Mouse (Mus musculus): Measurements from ENCODE around the gene Dock9.
A peak's percentile ranks its signal among the peaks of the same experiment; 100 is the strongest.
"Not testable (repeated sequence)": the region's sequence is repeated elsewhere in the genome, so short reads cannot be mapped to it uniquely, and the experiment has no call there.

Gene Dock9

GRCm38 (mm10) chr14:121734217-121734616, 63.4 kb downstream of the Dock9 start:
- DNase-seq = no peak

- DNase-seq = no peak
Observed at GRCm38 (mm10) chr14:121733694-121734093, 63.9 kb downstream of the Dock9 start.

- no peak for DNase-seq
Observed at GRCm38 (mm10) chr14:121732196-121732595, 65.4 kb downstream of the Dock9 start.

- DNase-seq = no peak
Observed at GRCm38 (mm10) chr14:121731688-121732168, 65.9 kb downstream of the Dock9 start.

DNA sequence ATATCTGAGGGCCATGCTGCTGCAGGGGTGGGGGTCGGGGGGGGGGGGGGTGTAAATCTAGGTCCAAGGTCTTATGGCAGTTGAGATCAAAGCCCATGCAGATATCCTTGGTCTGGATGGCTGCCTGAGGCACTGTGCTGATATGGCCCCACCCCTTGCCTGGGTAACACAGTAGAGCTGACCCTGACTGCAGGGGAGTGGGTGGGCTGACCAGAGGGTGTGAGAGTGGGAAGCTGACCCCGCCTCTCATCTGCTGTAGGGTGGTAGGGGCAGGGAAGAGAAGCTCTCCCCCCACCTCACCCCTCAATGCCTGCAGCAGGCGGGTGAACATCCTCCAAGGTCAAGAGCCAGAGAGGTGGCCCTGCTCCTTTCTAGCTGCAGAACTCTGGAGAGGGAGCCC, 66.7 kb downstream of the Dock9 start:
- no peak for DNase-seq

DNA sequence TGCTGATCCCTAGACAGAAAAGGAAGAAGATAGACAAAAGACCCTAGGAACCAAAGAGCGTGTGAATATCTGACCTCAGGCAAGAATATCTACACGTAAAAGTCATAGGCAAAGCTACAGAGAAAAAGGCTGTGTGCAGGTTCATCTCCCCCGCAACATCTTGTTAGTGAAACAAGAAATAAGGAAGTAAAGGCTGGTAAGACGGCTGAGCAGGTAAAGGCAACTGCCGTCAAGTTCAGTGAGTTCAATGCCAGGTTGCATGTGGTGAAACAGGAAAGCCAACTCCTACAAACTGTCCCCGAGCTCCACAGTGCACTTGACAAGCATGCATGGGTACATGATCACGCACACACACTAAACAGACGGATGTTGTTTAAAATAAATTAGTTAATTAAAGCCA, 69.6 kb downstream of the Dock9 start:
- DNase-seq = no peak

GRCm38 (mm10) chr14:121724501-121724900, 73.1 kb downstream of the Dock9 start:
- no peak for DNase-seq

DNA sequence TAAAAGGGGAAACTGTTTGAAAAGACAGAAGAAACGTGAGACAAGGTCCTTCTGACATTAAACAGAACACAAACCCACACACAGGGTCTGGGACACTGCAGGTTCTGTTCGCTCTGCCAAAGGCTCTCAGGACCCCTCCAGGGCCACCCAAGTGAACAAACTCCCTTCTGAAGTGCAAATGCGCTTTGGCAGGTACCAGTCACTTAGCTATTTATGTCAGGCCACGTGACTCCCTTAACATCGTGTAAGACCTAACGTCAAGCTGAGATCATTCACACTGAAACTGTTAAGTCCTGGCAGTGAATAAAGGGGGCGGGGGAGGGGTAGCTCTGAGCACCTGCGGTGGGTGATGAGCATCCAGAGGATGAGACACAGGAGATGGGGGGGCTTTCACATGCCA, 74.9 kb downstream of the Dock9 start:
- DNase-seq = no peak

- DNase-seq = peak; percentile 97
Observed at GRCm38 (mm10) chr14:121721431-121721830, 76.2 kb downstream of the Dock9 start.

GRCm38 (mm10) chr14:121719638-121720601, 77.7 kb downstream of the Dock9 start:
- peak; percentile 97 for DNase-seq

GRCm38 (mm10) chr14:121714799-121715198, 82.8 kb downstream of the Dock9 start:
- not testable (repeated sequence) for DNase-seq

GRCm38 (mm10) chr14:121714268-121714667, 83.4 kb downstream of the Dock9 start:
- DNase-seq = peak; percentile 91

- no peak for DNase-seq
Observed at GRCm38 (mm10) chr14:121713830-121714197, 83.8 kb downstream of the Dock9 start.

- DNase-seq = no peak
Observed at GRCm38 (mm10) chr14:121713166-121713829, 84.3 kb downstream of the Dock9 start.

DNA sequence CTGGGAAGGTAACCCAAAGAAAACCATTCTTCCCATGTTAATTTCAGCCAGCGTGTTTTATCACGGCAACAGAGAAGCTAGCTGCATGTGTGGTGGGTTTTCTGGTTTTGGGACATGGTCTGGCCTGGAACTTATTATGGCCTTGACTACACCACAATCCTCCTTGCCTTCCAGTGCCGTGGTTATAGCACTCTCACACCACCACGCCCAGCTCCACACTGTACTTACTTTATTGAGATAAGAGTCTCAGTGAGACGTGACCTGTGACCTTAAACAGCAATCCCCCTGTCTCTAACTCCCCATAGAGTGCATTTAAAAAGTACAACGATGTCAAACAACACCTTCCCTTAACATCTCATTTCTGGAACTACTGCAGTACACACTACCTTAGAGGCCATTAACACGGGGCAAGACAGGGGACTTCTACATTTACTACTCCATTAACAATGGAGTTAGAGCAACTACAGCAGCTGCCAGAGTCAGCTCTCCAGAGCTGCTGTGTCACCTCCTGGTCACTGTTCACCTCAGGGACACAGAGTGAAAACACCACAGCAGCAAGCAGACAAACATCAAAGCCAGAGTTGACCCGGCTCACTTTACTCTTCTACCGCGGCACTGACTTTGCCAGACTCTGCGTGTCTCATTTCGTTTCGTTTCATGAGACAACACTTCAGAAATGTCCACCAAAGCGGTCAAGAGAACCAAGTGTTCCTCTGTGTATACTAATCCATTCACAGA, 86.4 kb downstream of the Dock9 start:
- no peak for DNase-seq

DNA sequence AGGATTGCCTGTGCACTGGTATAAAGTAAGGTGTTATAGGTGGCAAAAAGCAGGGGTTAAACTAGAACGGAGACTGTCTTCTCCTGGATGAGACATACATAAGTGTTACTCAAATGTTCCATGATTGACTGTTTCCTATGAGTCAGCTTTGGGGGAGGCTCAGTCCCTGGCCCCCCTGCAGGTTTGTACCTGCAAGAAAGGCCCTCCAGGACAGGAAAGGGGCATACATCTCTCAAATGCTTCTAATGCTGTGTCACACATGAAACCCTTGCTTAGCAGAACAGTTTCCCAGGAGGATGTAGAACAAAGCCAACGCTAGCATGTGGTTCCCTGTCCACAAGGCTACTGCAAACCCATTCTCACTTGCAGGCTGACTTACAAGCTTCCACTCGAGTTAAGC, 87.5 kb downstream of the Dock9 start:
- DNase-seq = no peak

- DNase-seq = no peak
Observed at GRCm38 (mm10) chr14:121708244-121708643, 89.4 kb downstream of the Dock9 start.

GRCm38 (mm10) chr14:121706482-121706901, 91.1 kb downstream of the Dock9 start:
- DNase-seq = peak; percentile 98

DNA sequence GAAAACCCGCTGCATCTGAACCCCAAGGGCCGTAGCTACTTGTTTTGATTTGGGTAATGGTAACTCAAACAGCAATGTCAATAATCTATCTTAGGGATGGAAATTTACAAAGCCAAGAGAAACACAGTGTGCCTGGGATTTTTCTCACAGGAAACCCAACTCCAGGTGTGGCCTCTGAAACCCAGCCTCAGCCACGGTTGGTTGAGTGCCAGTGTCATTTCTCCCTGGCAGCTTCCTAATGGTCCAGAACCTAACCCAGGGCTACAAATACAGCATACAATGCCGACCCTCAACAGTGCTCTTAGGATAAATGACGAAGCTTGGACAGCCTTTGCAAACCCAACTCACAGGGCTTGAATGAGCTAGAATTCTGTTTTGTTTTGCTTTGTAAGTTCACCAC, 92.0 kb downstream of the Dock9 start:
- peak; percentile 94 for DNase-seq

GRCm38 (mm10) chr14:121702534-121702933, 95.1 kb downstream of the Dock9 start:
- DNase-seq = peak; percentile 96

DNA sequence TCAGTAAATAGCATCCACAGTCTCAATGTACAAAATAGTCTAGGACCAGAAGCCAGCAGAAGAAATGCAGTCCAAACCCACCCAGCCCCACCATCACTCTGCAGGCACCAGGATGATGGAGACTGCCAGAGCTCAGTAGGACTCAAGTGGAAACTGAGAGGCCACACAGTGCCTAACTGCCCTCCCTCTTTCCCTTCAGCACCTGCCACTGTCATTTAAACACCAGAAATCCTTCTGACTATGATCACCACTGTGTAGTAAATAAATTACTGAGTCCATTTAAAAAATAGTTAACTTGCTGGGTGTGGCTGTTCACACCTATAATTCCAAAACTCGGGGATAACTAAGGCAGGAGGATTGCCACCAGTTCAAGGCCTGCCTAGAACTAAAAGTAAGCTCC, 97.6 kb downstream of the Dock9 start:
- no peak for DNase-seq

GRCm38 (mm10) chr14:121698620-121698950, 99.1 kb downstream of the Dock9 start:
- DNase-seq = no peak

Data from heart, adult 11 months (tissue).